ENCODE assay signal across 7 mouse cellular contexts in the genomic region with DNA sequence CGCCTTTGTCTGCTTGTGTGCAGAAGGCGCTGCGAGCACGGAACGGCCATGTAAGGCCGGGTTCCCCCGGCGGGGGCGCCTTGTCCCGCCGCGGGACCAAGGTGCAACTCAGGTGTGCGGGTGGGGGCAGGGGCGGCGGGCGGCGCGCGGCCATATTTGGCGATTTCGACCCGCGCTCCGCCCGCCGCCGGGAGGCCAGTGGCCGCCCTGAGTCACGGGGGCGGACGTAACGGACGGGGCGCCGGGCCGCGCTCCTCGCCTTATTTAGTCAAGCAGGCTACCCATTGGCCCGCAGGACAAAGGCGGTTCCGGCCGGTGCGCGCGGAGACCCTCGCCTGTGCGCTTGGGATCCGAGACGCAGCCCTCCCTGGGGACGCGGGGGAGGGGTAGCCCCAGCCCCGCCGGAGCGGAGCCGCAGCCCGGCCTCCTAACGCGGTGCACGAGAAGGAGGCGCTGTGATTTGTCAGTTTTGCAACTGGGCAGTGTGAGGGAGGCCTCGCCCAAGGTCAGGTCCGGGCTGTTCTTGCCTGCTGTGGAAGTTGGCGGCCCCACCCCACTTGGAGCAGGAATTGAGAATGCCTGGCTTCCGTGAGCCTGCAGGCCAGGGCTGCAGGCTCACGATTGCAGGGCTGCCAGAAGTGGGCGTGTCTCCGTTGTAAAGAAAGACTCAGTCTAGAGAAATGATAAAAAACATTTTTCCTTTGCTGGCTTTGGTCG. TPM values are rescaled to one million over a fixed set of nuclear protein-coding genes. Genes with fewer than 3 reads are reported as not detected.
DNase-seq lines count a peak whose midpoint lies in the region; ATAC-seq lines count a peak whose summit lies in the region.

No protein-coding gene starts in this region.

- no peaks in the 10 kb centered on the region for H3K9me3 ChIP-seq in intestine, embryonic 14.5 days (ENCODE audit: control insufficient read depth, low read length)
- H3K9me3 ChIP-seq in midbrain, embryonic 10.5 days (replicated peaks) = no peaks in the 10 kb centered on the region

- intact Hi-C loops in gastrocnemius, postnatal 14 days (cut with DNase I; ENCODE audit: low total_unique reads) = no loop called here
- intact Hi-C loops in left cerebral cortex, postnatal 36 days (cut with DNase I) = loop anchor here (5.0 kb wide), 2 partner anchors 38 to 118 kb away; partner anchors contain the start of gene Bahcc1

- peak overlapping the region; percentile 100 for H3K9ac ChIP-seq in intestine, embryonic 14.5 days (ENCODE audit: low read length)

- peak overlapping the region; percentile 89 for H3K4me2 ChIP-seq in intestine, embryonic 14.5 days (ENCODE audit: low read length)

- peaks cover 39% of the 10 kb centered on the region for H3K4me1 ChIP-seq in intestine, embryonic 14.5 days (replicated peaks; ENCODE audit: control insufficient read depth, insufficient read depth, low read length)
- peaks cover 57% of the 10 kb centered on the region for H3K4me1 ChIP-seq in midbrain, embryonic 10.5 days

- H3K27ac ChIP-seq in intestine, embryonic 14.5 days (ENCODE audit: low read depth) = peak overlapping the region; percentile 100
- peak overlapping the region; percentile 100 for H3K27ac ChIP-seq in midbrain, embryonic 10.5 days (replicated peaks)

- H3K4me3 ChIP-seq in intestine, embryonic 14.5 days (ENCODE audit: low read depth, low read length) = peak overlapping the region; percentile 98
- H3K4me3 ChIP-seq in midbrain, embryonic 10.5 days = peak overlapping the region; percentile 100

- H3K27me3 ChIP-seq in intestine, embryonic 14.5 days (replicated peaks; ENCODE audit: control insufficient read depth, insufficient read depth, low read length) = no peaks in the 10 kb centered on the region
- peaks cover 6% of the 10 kb centered on the region; the same call in 1 of the 2 replicates for H3K27me3 ChIP-seq in midbrain, embryonic 10.5 days (ENCODE audit: low read depth, poor library complexity, severe bottlenecking)

- ATAC-seq in activated CD4-positive, CD25-positive, alpha-beta regulatory T cell, adult 4 months = peak; percentile 18
- ATAC-seq in common myeloid progenitor, adult 5-6 weeks (replicated peaks; ENCODE audit: low read depth, poor library complexity, severe bottlenecking) = peak; percentile 8
- peak; percentile 68 for ATAC-seq in intestine, embryonic 14.5 days (replicated peaks; ENCODE audit: low FRiP score, low TSS enrichment, low read depth)

- peak; percentile 94 for DNase-seq in gastrocnemius, postnatal 14 days
- peak; percentile 95 for DNase-seq in intestine, embryonic 14.5 days (ENCODE audit: low spot score)
- peak; percentile 75 to 78 for DNase-seq in left cerebral cortex, postnatal 36 days (ENCODE audit: low spot score in 2 of 2)
- peak; percentile 96 for DNase-seq in midbrain, embryonic 10.5 days (ENCODE audit: low spot score)
- peak; percentile 80 for DNase-seq in right cerebral cortex, postnatal 4 days

- peaks cover 14% of the 10 kb centered on the region for H3K36me3 ChIP-seq in intestine, embryonic 14.5 days (ENCODE audit: control insufficient read depth, insufficient read depth, low read length)
- H3K36me3 ChIP-seq in midbrain, embryonic 10.5 days = peaks cover 17% of the 10 kb centered on the region

- WGBS in intestine, embryonic 14.5 days = under 1% methylated on average over 68 of the region's 68 CpGs
- under 1% methylated on average over 65 of the region's 68 CpGs for WGBS in midbrain, embryonic 10.5 days

RNA-seq across cellular contexts. Expression of gene Actg1, which starts 1.8 kb away (rescaled TPM):
- polyA plus RNA-seq in activated CD4-positive, CD25-positive, alpha-beta regulatory T cell, adult 4 months (2017; shearing (Covaris generic)) = 1,000 to 10,000 TPM; 2,904 to 3,852 TPM
- 857 and 890 TPM in 2 replicates for total RNA-seq in common myeloid progenitor, adult 5-6 weeks (2017)
- 100 to 1,000 TPM; 308 to 391 TPM for total RNA-seq in gastrocnemius, postnatal 14 days (2021)
- 2,797 and 3,021 TPM in 2 replicates for polyA plus RNA-seq in intestine, embryonic 14.5 days (2014; fragmentation: Nextera tagmentation; extraction: Ambion mirVana)
- total RNA-seq in left cerebral cortex, postnatal 36 days (2021) = 1,000 to 10,000 TPM; 1,144 to 1,299 TPM
- polyA plus RNA-seq in midbrain, embryonic 10.5 days (2016; fragmentation: Nextera tagmentation; extraction: Ambion mirVana) = 2,836 and 2,964 TPM in 2 replicates

RNA-seq across cellular contexts. Expression of gene Fscn2, which starts 11.2 kb away (rescaled TPM):
- polyA plus RNA-seq in activated CD4-positive, CD25-positive, alpha-beta regulatory T cell, adult 4 months (2017; shearing (Covaris generic)) = 1 to 10 TPM in 1 of 2 experiments, under 1 TPM in 1; 0.47 to 1.1 TPM
- not detected in 2 replicates for total RNA-seq in common myeloid progenitor, adult 5-6 weeks (2017)
- total RNA-seq in gastrocnemius, postnatal 14 days (2021) = under 1 TPM; 0.16 to 0.39 TPM
- 0.12 and 0.65 TPM in 2 replicates for polyA plus RNA-seq in intestine, embryonic 14.5 days (2014; fragmentation: Nextera tagmentation; extraction: Ambion mirVana)
- total RNA-seq in left cerebral cortex, postnatal 36 days (2021) = under 1 TPM; 0.25 to 0.72 TPM
- polyA plus RNA-seq in midbrain, embryonic 10.5 days (2016; fragmentation: Nextera tagmentation; extraction: Ambion mirVana) = 0.61 and 0.62 TPM in 2 replicates

RNA-seq across cellular contexts. Expression of gene Faap100, which starts 28.4 kb away (rescaled TPM):
- polyA plus RNA-seq in activated CD4-positive, CD25-positive, alpha-beta regulatory T cell, adult 4 months (2017; shearing (Covaris generic)) = 10 to 100 TPM; 12.2 to 18.7 TPM
- total RNA-seq in common myeloid progenitor, adult 5-6 weeks (2017) = 6.6 and 18.3 TPM in 2 replicates
- total RNA-seq in gastrocnemius, postnatal 14 days (2021) = 10 to 100 TPM; 11.2 to 16.0 TPM
- 32.6 and 37.0 TPM in 2 replicates for polyA plus RNA-seq in intestine, embryonic 14.5 days (2014; fragmentation: Nextera tagmentation; extraction: Ambion mirVana)
- total RNA-seq in left cerebral cortex, postnatal 36 days (2021) = 10 to 100 TPM; 12.8 to 16.4 TPM
- 34.5 and 41.8 TPM in 2 replicates for polyA plus RNA-seq in midbrain, embryonic 10.5 days (2016; fragmentation: Nextera tagmentation; extraction: Ambion mirVana)

Comparison
In these comparisons a context has a peak if more than half of its experiments do, and no peak if none do; other contexts are left out.
1. Peak in every context shown above with its lines: DNase-seq, ATAC-seq, H3K4me3 ChIP-seq and H3K27ac ChIP-seq.
2. ATAC-seq: peak in every context shown above with its lines; median percentile 68 in intestine, embryonic 14.5 days; 18 in activated CD4-positive, CD25-positive, alpha-beta regulatory T cell, adult 4 months; 8 in common myeloid progenitor, adult 5-6 weeks.